Mouse (Mus musculus) midbrain, postnatal 0 days (tissue): ENCODE data around the gene Lclat1. TPM values are rescaled to one million over a fixed set of nuclear protein-coding genes. Genes with fewer than 3 reads are reported as not detected.

Source experiments
- ATAC-seq: fragments of 200-750 bp; cut with Nextera tagmentation; 2 replicates; pipeline ENCODE4 v1.8.0; 2017; ENCODE audit warnings: moderate number of reproducible peaks, mild to moderate bottlenecking, moderate TSS enrichment, moderate library complexity; ENCODE audit not compliant: low FRiP score
- DNase-seq: peaks from one replicate; pipeline ENCODE4 v3.0.0-alpha.2; 2015; ENCODE audit warnings: low spot score
- H3K27ac ChIP-seq: fragments of 300-500 bp; sonication (generic); 2 replicates; pipeline ENCODE4 v1.5.1; 2014; ENCODE audit warnings: low read depth, mild to moderate bottlenecking, low read length, mixed read lengths
- H3K27me3 ChIP-seq: fragments of 300-500 bp; sonication (generic); 2 replicates; pipeline ENCODE4 v1.6.1; 2014; ENCODE audit warnings: low read length, control low read depth, mixed read lengths; ENCODE audit not compliant: insufficient read depth
- H3K36me3 ChIP-seq: fragments of 300-500 bp; sonication (generic); 2 replicates; pipeline ENCODE4 v1.6.1; 2014; ENCODE audit warnings: low read length, control low read depth, mixed read lengths; ENCODE audit not compliant: insufficient read depth
- H3K4me1 ChIP-seq: fragments of 300-500 bp; sonication (generic); 2 replicates; pipeline ENCODE4 v1.6.1; 2014; ENCODE audit warnings: mild to moderate bottlenecking, control low read depth, antibody characterized with exemption, low read length, mixed read lengths; ENCODE audit not compliant: insufficient read depth
- H3K4me2 ChIP-seq: fragments of 300-500 bp; sonication (generic); 2 replicates; pipeline ENCODE4 v1.6.1; 2014; ENCODE audit warnings: low read depth, mild to moderate bottlenecking, low read length, mixed read lengths; ENCODE audit not compliant: poor library complexity, severe bottlenecking
- H3K4me3 ChIP-seq: fragments of 300-500 bp; sonication (generic); 2 replicates; pipeline ENCODE4 v1.5.1; 2014; ENCODE audit warnings: low read depth, mild to moderate bottlenecking, low read length, moderate library complexity
- H3K9ac ChIP-seq: fragments of 300-500 bp; sonication (generic); replicated peaks from 2 replicates; pipeline ENCODE4 v1.6.1; 2014; ENCODE audit warnings: mild to moderate bottlenecking, low read length, moderate library complexity, mixed read lengths; ENCODE audit not compliant: poor library complexity, severe bottlenecking
- H3K9me3 ChIP-seq: fragments of 300-500 bp; sonication (generic); 2 replicates; pipeline ENCODE4 v1.6.1; 2016; ENCODE audit warnings: low read length, control low read depth
- CTCF ChIP-seq: IDR thresholded peaks from 2 replicates; pipeline ENCODE4 v1.5.1; 2016; ENCODE audit warnings: antibody characterized with exemption, mild to moderate bottlenecking
- WGBS: fragments of 180-500 bp; shearing (Covaris S2); extraction: QIAGEN DNeasy Blood & Tissue Kit; methylation state at CpG from one replicate; pipeline ENCODE4 v1.1.7; 2014; 5-methylcytosine and 5-hydroxymethylcytosine counted together
- polyA plus RNA-seq: library from polyadenylated mRNA; unstranded; fragments of >200 nt; fragmentation: Nextera tagmentation; extraction: Ambion mirVana; gene quantifications from 2 replicates; pipeline ENCODE4 v1.2.1, GENCODE M21; 2015
- total RNA-seq: library from RNA; depleted of rRNA; stranded (reverse); fragments of >200 nt; gene quantifications from 2 replicates; pipeline ENCODE4 v1.2.3, GENCODE M21; 2014; rRNA removed

Lclat1 gene
- total RNA-seq (25.6 and 38.2 TPM in 2 replicates), polyA plus RNA-seq (11.5 and 12.4 TPM in 2 replicates)

DNA sequence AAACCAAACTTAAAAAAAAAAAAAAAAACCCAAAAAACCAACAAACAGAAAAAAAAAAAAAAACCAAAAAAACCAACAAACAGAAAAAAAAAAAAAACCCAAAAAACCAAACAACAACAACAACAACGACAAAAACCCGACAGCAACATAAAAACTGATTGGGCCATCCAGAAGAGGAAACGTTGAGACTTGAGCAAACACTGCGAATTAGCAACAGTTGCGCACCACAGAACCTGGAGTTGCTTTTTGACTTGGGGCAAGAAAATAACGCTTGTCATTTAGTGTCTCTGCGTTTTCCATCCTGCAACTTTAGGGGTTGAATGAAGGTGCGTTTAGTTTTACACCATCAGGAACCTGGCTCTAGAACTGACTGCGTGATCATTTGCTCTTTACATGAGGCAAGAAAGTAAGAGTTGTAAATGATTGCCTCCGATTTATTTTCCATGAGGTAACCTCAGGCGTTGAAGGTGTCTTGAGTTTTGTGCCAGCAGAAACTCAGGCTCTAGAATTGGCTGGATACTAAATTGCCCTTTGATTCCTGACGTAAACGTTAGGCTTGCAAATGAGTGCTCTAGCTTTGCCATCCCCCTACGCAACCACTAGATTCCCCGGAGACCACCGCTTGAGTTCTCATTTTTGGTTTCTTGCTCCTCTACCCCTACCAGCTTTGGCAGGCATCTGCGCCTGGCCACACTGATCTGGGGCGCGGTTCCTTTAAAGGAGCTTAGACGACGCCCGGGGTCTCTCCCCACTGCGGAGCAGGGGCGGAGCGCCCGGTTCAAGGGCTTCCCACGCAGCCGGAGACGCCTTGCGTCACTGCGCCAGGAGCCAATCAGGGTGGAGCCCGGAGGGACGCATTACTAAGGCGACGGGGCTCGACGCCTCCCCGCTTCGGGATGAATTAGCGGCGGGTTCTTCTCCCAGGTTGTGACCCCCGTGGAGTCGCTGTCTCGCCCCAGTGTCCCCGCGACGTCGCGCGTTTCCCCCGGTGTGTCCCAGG is at the start of gene Lclat1:
Lclat1 (plus strand) TSS at position 828 of the 1,000 bp plus-strand sequence.
- no peaks in the 10 kb centered on the region for H3K9me3 ChIP-seq

DNA sequence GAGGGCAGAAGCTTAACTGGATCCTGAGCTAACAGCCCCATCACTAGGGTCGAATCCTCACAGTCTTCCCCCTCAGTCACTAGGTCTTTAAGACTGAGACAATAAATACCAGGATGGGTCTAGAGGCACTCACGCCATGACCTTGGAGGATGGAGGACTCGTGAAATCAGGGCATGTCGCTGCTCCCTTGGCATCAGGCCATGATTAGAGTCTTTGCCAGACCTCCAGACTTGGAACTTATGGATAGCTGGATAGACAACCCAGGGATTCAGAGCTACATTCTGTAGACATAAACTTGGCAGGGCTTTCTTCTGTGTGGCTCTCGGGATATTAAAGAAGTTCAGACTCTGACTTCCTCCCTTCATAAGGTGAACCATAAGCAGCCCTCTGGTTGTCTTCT is 49.5 kb upstream of the Lclat1 start:
- TF ChIP-seq CTCF: no peak
- Histone ChIP-seq H3K9ac (no peak overlapping the region), H3K36me3 (no peaks in the 10 kb centered on the region), H3K4me2 (no peak overlapping the region), H3K4me3 (no peak overlapping the region), H3K27me3 (no peaks in the 10 kb centered on the region), H3K9me3 (no peaks in the 10 kb centered on the region), H3K4me1 (no peaks in the 10 kb centered on the region), H3K27ac (no peak overlapping the region)
- no peak for ATAC-seq
- WGBS: 75% methylated on average over 5 of the region's 5 CpGs
- no peak for DNase-seq

More for the DNA sequence above, at the start of gene Lclat1:
- 8% methylated on average over 42 of the region's 51 CpGs for WGBS
- Histone ChIP-seq H3K27me3 (no peaks in the 10 kb centered on the region), H3K4me3 (peak within 1 kb of the TSS; percentile 90), H3K27ac (peak within 1 kb of the TSS; percentile 80), H3K9ac (peak within 1 kb of the TSS; percentile 93), H3K4me2 (peak within 1 kb of the TSS; percentile 88), H3K36me3 (no peaks in the 10 kb centered on the region), H3K4me1 (no peaks in the 10 kb centered on the region; the same call in 1 of the 2 replicates)
- ATAC-seq (peak; percentile 100), DNase-seq (peak; percentile 98)
- TF ChIP-seq CTCF: no peak

- Histone ChIP-seq H3K4me2 (no peak overlapping the region), H3K27ac (no peak overlapping the region), H3K4me1 (no peaks in the 10 kb centered on the region), H3K27me3 (no peaks in the 10 kb centered on the region), H3K9ac (no peak overlapping the region), H3K36me3 (no peaks in the 10 kb centered on the region), H3K9me3 (no peaks in the 10 kb centered on the region), H3K4me3 (no peak overlapping the region)
- TF ChIP-seq CTCF: no peak
- DNase-seq (no peak), ATAC-seq (no peak)
- 60% methylated on average over 3 of the region's 3 CpGs for WGBS
Measured at GRCm38 (mm10) chr17:73060224-73060896, 47.4 kb upstream of the Lclat1 start.

DNA sequence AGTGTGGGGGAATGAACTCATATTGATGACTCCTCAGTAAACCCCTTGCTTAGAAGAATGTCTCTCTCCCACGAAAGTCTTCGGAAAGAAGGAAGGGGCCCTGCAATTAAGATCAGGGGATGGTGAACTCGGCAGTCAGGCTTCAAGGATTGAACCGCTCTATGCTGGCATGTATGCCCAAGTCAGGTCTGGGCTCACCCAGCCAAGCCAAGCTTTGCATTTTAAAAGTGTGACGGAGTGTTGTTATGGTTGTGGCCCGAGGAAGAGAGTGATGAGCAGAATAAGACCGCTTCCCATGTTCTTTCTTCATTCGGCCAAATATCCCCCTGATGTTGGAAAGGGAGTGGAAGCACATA is 46.9 kb upstream of the Lclat1 start:
- Histone ChIP-seq H3K4me3 (no peak overlapping the region), H3K9me3 (no peaks in the 10 kb centered on the region), H3K27ac (no peak overlapping the region), H3K36me3 (no peaks in the 10 kb centered on the region), H3K4me2 (no peak overlapping the region), H3K4me1 (no peaks in the 10 kb centered on the region), H3K27me3 (no peaks in the 10 kb centered on the region), H3K9ac (no peak overlapping the region)
- TF ChIP-seq CTCF: no peak
- WGBS: 85% methylated on average over 8 of the region's 8 CpGs
- DNase-seq: no peak
- ATAC-seq: no peak

- TF ChIP-seq CTCF: no peak
- Histone ChIP-seq H3K9me3 (no peaks in the 10 kb centered on the region), H3K4me3 (no peak overlapping the region), H3K36me3 (no peaks in the 10 kb centered on the region), H3K27ac (no peak overlapping the region), H3K27me3 (no peaks in the 10 kb centered on the region), H3K4me1 (no peaks in the 10 kb centered on the region), H3K4me2 (no peak overlapping the region), H3K9ac (no peak overlapping the region)
- WGBS: 93% methylated on average over 1 of the region's 1 CpGs
- DNase-seq: no peak
- no peak for ATAC-seq
Measured at GRCm38 (mm10) chr17:73062701-73063100, 45.1 kb upstream of the Lclat1 start.

GRCm38 (mm10) chr17:73063299-73063698 is 44.5 kb upstream of the Lclat1 start:
- WGBS: 93% methylated on average over 2 of the region's 2 CpGs
- no peak for ATAC-seq

More at GRCm38 (mm10) chr17:73063299-73063698, 44.5 kb upstream of the Lclat1 start:
- TF ChIP-seq CTCF: no peak
- H3K36me3 ChIP-seq: no peaks in the 10 kb centered on the region
- no peaks in the 10 kb centered on the region for H3K9me3 ChIP-seq
- H3K9ac ChIP-seq: no peak overlapping the region
- no peak overlapping the region for H3K4me2 ChIP-seq
- no peak overlapping the region for H3K4me3 ChIP-seq
- no peak overlapping the region for H3K27ac ChIP-seq
- no peak for DNase-seq
- H3K4me1 ChIP-seq: no peaks in the 10 kb centered on the region
- H3K27me3 ChIP-seq: no peaks in the 10 kb centered on the region
